Mouse (Mus musculus) kidney, adult 18-20 months (tissue): ENCODE data around the gene Gm20716.
A peak's percentile ranks its signal among the peaks of the same experiment; 100 is the strongest.
"Not testable (repeated sequence)": the region's sequence is repeated elsewhere in the genome, so short reads cannot be mapped to it uniquely, and the experiment has no call there.

Source experiments
- DNase-seq: peaks from one replicate; pipeline ENCODE4 v3.0.0; 2021

Gene Gm20716

GRCm38 (mm10) chr2:168161514-168161971 is 68.6 kb downstream of the Gm20716 start:
- DNase-seq: no peak

GRCm38 (mm10) chr2:168160370-168160930 is 69.7 kb downstream of the Gm20716 start:
- DNase-seq: no peak

GRCm38 (mm10) chr2:168158911-168159711 is 71.1 kb downstream of the Gm20716 start:
- peak; percentile 87 for DNase-seq

GRCm38 (mm10) chr2:168157974-168158373 is 72.2 kb downstream of the Gm20716 start:
- DNase-seq: not testable (repeated sequence)

GRCm38 (mm10) chr2:168156361-168156760 is 73.8 kb downstream of the Gm20716 start:
- DNase-seq: no peak

GRCm38 (mm10) chr2:168155666-168156065 is 74.5 kb downstream of the Gm20716 start:
- DNase-seq: peak; percentile 40

- peak; percentile 74 for DNase-seq
These were observed 75.9 kb downstream of the Gm20716 start for GRCm38 (mm10) chr2:168154090-168154881.

- DNase-seq: no peak
These were observed 80.9 kb downstream of the Gm20716 start for GRCm38 (mm10) chr2:168149241-168149640.

GRCm38 (mm10) chr2:168147722-168148432 is 82.3 kb downstream of the Gm20716 start:
- DNase-seq: peak; percentile 78

- DNase-seq: no peak
These were observed 84.7 kb downstream of the Gm20716 start for GRCm38 (mm10) chr2:168145437-168145836.

- DNase-seq: no peak
These were observed 86.4 kb downstream of the Gm20716 start for GRCm38 (mm10) chr2:168143794-168144193.

- no peak for DNase-seq
These were observed 93.0 kb downstream of the Gm20716 start for GRCm38 (mm10) chr2:168137161-168137560.
